15 mouse cellular contexts compared by ENCODE assay signal in the genomic region with DNA sequence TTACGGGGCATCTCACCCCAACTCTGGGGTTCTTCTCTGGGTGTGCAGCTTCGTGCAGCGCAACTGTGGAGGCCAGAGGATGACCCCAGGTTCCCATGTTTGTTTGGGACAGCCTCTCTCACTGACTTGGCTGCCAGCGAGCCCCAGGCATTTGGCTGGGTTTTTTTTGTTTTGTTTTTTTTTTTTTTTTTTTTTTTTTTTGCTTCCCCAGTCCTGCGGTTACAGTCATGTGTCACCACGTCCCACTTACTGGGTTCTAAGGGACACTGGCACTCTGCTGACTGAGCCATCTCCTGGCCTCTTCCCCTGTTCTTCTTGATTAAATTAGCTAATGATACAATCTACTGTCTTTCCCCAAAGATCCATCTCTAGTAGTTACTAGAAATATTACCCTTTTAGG. TPM values are rescaled to one million over a fixed set of nuclear protein-coding genes. Genes with fewer than 3 reads are reported as not detected.
DNase-seq lines count a peak whose midpoint lies in the region; ATAC-seq and TF ChIP-seq lines count a peak whose summit lies in the region.
"Had no signal": no experiment of that assay in that cellular context is flagged by ENCODE, and none has a peak within 500 bp of the region (broad histone marks: within the 10 kb centered on the region; RNA-seq: fewer than 3 reads in every experiment).

No protein-coding gene starts in this region.

- no peak for TF ChIP-seq CTCF in kidney, adult 2 months (conservative IDR thresholded peaks at IDR 0.05; ENCODE audit: insufficient read depth, insufficient read length, low read depth, low read length)
- no peak for TF ChIP-seq CTCF in spleen, adult 2 months (IDR thresholded peaks at IDR 0.05; ENCODE audit: extremely low read depth, insufficient read depth, insufficient read length, insufficient replicate concordance)

- H3K27ac ChIP-seq in kidney, adult 2 months (ENCODE audit: insufficient read depth, low read depth, low read length) = peak overlapping the region; percentile 1; the same call in 1 of the 2 replicates
- H3K27ac ChIP-seq in spleen, adult 2 months (ENCODE audit: insufficient read depth, low read length) = peak overlapping the region; percentile 85
- H3K27ac ChIP-seq: left cerebral cortex, adult 2 months; limb, embryonic 15.5 days had no signal

- 0 out of 2 replicates have a peak, but pooled peaks have one; percentile 18 for ATAC-seq in megakaryocyte progenitor cell, adult 5-6 weeks (replicated peaks; ENCODE audit: poor library complexity)
- ATAC-seq: midbrain, embryonic 15.5 days had no signal

- H3K36me3 ChIP-seq in kidney, adult 2 months (ENCODE audit: control insufficient read depth, insufficient read depth, low read length) = no peaks in the 10 kb centered on the region
- H3K36me3 ChIP-seq in spleen, adult 2 months (ENCODE audit: control insufficient read depth, insufficient read depth, low read length) = no peaks in the 10 kb centered on the region
- H3K36me3 ChIP-seq: limb, embryonic 15.5 days; midbrain, embryonic 15.5 days had no signal

- WGBS in kidney, adult 2 months = 23% methylated on average over 6 of the region's 6 CpGs
- 23% methylated on average over 6 of the region's 6 CpGs for WGBS in spleen, adult 2 months

- H3K27me3 ChIP-seq in kidney, adult 2 months (replicated peaks; ENCODE audit: control insufficient read depth, insufficient read depth, low read length) = no peaks in the 10 kb centered on the region
- no peaks in the 10 kb centered on the region for H3K27me3 ChIP-seq in spleen, adult 2 months (ENCODE audit: control insufficient read depth, insufficient read depth, low read length)
- H3K27me3 ChIP-seq: midbrain, embryonic 15.5 days had no signal

- no peak for DNase-seq in kidney, adult 2 months
- no peak for DNase-seq in kidney, postnatal 36 days
- no peak for DNase-seq in spleen, adult 2 months (ENCODE audit: low read depth in 1 of 2, low spot score in 2 of 2)
- no peak for DNase-seq in spleen, postnatal 14 days (ENCODE audit: low spot score in 2 of 2)
- peak; percentile 37 for DNase-seq in adipocyte (ENCODE audit: low spot score)
- no peak for DNase-seq in cerebellum, postnatal 36 days
- DNase-seq: cerebellum, adult 8-10 months; gastrocnemius, postnatal 25 days; lung, postnatal 36 days; right cerebral cortex, adult 18-20 months had no signal

- TF ChIP-seq POLR2A in kidney, adult 2 months (IDR thresholded peaks at IDR 0.05; ENCODE audit: low read depth, low read length) = no peak
- no peak for TF ChIP-seq POLR2A in spleen, adult 2 months (IDR thresholded peaks at IDR 0.05; ENCODE audit: low read depth, low read length)

- peaks cover 36% of the 10 kb centered on the region for H3K4me1 ChIP-seq in kidney, adult 2 months (ENCODE audit: control insufficient read depth, insufficient read depth, low read length)
- H3K4me1 ChIP-seq in spleen, adult 2 months (ENCODE audit: control insufficient read depth, insufficient read depth, insufficient read length) = peaks cover 29% of the 10 kb centered on the region; the same call in 1 of the 2 replicates

- no peak overlapping the region for H3K4me3 ChIP-seq in kidney, adult 2 months (ENCODE audit: insufficient read depth, low read depth, low read length)
- H3K4me3 ChIP-seq in spleen, adult 2 months (ENCODE audit: extremely low read depth, insufficient read depth, insufficient read length) = no peak overlapping the region
- H3K4me3 ChIP-seq: erythroblast, embryonic 14.5 days; left cerebral cortex, adult 2 months; limb, embryonic 15.5 days; midbrain, embryonic 15.5 days had no signal

RNA-seq across cellular contexts. Expression of a gene that starts 29.8 kb away (rescaled TPM):
- 4.9 and 5.5 TPM in 2 replicates for polyA plus RNA-seq in kidney, adult 2 months (2012; rRNA removed)
- 2.8 and 4.6 TPM in 2 replicates for polyA plus RNA-seq in spleen, adult 2 months (2012; rRNA removed)
- 0.47 and 0.88 TPM in 2 replicates for total RNA-seq in megakaryocyte progenitor cell, adult 5-6 weeks (2015)
- 0.04 TPM in 1 of 2 replicates, not detected in the other for total RNA-seq in megakaryocyte progenitor cell, adult 5-6 weeks (2017)
